Mouse (Mus musculus) brain, embryonic 14.5 days (tissue): ENCODE results near the gene Fgfrl1.

Experiments
- CTCF ChIP-seq: fragments of 200-500 bp; IDR thresholded peaks from 2 replicates; pipeline ENCODE4 v1.5.1; 2012; ENCODE audit warnings: inconsistent platforms, mild to moderate bottlenecking, moderate library complexity, borderline replicate concordance; ENCODE audit not compliant: insufficient read depth, insufficient read length; ENCODE audit errors: extremely low read depth
- POLR2A ChIP-seq: fragments of 200-500 bp; IDR thresholded peaks from 2 replicates; pipeline ENCODE4 v1.6.1; 2012; ENCODE audit warnings: mild to moderate bottlenecking, inconsistent platforms, borderline replicate concordance; ENCODE audit not compliant: poor library complexity, insufficient read depth, insufficient read length, severe bottlenecking; ENCODE audit errors: extremely low read depth

- TF ChIP-seq CTCF (no peak), POLR2A (0 out of 2 replicates have a peak, but pooled peaks have one; percentile 8)
Observed at GRCm38 (mm10) chr5:108694352-108695261, 2.4 kb downstream of the Fgfrl1 start.
